Mouse (Mus musculus) mouse embryonic stem cell (cell line): ENCODE data around the gene Arfgap2.

ENCODE experiments used
- in situ Hi-C, 2 experiments: fragments of 300-500 bp; cut with MboI; formaldehyde crosslinking; loops; 1 replicate in 1 of 2; 3 replicates in 1 of 2; pipeline ENCODE4 v1.14.3; 2019 to 2020; ENCODE audit warnings: low sequenced_read_pairs in 2 of 2, low pct_unique_long_range_greater_than_20kb in 1 of 2, mixed read lengths in 1 of 2; ENCODE audit not compliant: unreplicated experiment in 1 of 2

Gene Arfgap2

DNA sequence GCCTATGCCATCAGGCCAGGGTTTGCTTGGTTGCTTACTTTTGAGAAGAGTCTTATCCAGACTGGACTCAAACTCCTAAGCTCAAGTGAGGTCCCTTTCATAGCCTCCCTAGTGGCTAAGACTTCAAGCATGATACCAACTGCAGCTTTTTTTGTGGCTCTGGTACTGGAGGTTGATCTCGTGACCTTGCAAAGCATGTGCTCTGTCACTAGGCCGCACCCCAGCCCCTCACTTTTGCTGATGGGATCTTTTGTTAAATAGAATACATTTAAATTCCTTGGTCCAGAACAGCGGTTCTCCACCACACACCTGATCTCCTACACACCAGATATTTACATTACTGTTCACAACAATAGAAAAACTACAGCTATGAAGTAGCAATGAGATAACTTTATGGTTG is 29.5 kb downstream of the Arfgap2 start:
- in situ Hi-C loops: loop anchor here (5.0 to 25.0 kb wide), 3 partner anchors 171 to 343 kb away; partner anchors contain the start of genes Arhgap1 (in 1 of the 2), F2 (in 1 of the 2) and Zfp408 (in 1 of the 2)

DNA sequence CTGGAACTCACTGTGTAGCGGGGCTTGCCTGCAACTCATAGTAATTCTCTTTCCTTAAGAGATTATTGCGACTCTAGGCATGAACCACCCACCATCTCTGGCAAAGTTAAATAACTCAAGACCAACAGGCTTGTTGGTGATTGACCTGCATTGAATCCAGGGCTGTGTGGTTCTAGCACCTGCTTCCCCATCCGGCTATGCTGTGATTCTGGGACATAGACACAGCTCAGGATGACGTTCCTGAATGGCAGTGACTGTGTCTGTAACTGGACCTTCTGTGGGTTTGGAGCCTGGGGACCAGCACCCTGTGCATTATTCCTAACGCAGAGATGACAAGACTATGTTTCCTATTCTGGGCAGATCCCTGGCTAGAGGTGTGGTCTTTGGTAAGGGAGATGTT is 31.1 kb downstream of the Arfgap2 start:
- in situ Hi-C loops: loop anchor here in 1 of 2 experiments (10.0 to 25.0 kb wide), 2 partner anchors 169 to 341 kb away; partner anchors contain the start of genes Arhgap1, F2 and Zfp408

DNA sequence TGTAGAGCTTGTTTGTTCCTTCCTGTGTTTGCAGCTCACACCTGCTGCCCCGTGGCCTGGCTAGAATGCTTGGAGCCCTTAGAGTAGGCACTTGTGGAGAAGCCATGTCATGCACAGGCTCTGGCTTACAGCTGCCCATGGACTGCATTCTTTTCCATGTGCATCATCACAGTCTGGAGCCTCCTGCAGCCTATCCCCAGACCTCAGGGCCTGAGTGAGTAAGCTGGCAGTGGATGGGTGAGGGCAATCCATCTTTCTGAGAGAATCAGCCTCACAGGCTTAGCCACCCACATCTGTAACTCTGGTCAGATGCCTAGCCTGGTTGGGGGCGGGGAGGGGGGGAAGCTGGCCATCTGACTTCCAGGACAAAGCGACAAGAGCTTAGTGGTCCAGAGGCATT is 34.4 kb downstream of the Arfgap2 start:
- in situ Hi-C loops: loop anchor here in 1 of 2 experiments (10.0 to 25.0 kb wide), 2 partner anchors 166 to 338 kb away; partner anchors contain the start of genes Arhgap1, F2 and Zfp408

DNA sequence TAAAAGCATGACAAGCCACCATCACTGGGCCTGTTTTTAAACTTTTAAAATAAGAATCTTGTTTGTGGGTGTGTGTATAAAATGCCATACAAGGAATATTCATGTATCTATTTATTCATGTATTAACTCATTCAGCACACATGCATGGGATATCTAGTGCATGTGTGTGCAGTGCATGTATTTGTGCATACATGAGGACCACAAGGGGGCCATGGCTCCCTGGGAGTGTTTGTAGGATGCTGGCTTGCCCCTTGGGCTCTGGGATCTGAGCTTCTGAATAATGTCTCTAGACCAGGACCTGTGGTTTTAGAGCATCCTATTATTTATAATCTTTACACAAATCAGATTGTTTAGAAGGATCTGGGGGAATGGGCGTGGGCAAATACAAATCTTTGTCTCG is 36.0 kb downstream of the Arfgap2 start:
- in situ Hi-C loops: no loop called here

DNA sequence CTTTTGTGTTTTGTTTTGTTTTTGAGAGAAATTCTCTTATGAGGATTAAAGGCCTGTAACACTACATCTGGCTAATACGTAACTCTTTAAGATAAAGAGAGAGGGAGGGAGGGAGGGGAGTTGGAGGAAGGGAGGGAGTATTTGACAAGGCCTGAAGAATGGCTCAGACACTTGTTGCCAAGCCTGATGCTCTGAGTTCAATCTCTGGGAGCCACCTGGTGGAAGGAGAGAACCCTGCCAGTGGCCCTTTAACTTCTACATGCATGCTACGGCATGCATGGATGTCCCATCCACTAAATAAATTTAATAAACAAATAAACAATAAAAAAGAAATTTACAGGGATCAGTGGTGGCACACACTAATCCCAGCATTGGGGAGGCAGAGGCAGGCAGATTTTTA is 37.1 kb downstream of the Arfgap2 start:
- in situ Hi-C loops: no loop called here

DNA sequence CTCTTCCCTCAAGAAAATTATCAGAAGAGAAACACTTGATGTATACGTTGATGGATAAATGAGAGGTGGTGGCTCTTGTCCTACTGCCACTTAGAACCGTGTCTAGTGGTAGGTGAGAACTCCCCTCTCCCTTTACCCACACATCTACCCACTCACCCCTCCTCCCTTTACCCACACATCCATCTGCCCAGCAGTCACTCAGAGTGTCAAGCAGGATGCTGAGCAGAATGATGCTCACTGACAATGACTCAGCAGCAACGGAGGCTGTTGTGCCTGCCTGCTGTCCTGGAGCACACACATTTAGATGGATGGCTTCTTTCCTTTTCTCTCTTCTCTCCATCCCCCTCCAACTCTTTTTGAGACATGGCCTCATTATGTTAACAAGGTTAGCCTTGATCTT is 38.1 kb downstream of the Arfgap2 start:
- in situ Hi-C loops: no loop called here

DNA sequence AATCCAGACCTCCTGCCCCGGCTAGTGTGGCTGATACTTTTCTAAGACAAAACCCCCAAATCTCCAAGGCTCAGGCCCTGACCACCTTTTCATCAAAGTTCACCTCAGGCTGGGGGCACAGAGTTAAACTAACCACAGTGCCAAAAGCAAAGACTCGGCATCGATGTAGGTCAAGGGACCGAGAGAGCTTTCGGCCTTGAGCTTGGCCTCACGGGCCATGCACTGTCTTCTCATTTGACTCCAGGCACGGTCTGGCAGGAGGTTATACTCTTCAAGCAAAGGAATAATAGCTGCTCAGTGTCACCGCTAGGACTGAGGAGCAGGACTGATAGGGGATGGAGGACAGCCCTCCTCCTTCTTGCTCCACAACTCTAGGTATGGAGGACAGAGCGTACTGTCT is 41.2 kb downstream of the Arfgap2 start:
- in situ Hi-C loops: no loop called here

DNA sequence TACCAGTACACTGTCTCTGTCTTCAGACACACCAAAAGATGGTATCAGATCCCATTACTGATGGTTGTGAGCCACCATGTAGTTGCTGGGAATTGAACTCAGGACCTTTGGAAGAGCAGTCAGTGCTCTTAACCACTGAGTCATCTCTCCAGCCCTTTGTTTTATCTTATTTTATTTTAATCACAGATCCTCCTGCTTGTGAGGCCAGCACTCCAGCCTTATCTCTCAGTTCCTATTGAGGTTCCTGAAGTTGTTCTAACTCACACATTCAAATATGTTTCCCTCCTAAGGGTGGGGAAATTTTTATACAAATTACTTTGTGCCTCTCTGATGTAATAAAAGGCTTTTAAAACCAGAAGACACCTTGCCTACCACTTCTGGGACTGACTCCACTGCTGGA is 41.8 kb downstream of the Arfgap2 start:
- in situ Hi-C loops: no loop called here

DNA sequence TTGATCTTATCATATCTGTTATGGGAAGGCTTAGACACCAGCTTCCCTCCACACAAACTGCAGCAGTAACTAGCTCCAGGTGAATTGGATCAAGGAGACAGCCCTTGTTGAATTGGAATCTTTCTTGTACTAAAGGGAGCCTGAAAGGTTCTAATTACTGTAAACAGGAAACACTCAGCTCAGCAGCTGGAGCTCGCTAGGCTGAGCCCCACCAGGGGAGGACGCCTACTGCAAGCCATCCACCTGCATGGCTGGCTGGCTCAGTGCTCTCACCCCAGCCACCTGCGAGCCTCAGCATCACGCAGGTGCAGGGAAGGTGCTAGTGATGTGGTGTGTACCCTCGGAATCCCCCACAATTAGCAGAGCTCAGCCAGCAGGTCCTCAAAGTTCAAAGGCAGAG is 43.9 kb downstream of the Arfgap2 start:
- in situ Hi-C loops: no loop called here

DNA sequence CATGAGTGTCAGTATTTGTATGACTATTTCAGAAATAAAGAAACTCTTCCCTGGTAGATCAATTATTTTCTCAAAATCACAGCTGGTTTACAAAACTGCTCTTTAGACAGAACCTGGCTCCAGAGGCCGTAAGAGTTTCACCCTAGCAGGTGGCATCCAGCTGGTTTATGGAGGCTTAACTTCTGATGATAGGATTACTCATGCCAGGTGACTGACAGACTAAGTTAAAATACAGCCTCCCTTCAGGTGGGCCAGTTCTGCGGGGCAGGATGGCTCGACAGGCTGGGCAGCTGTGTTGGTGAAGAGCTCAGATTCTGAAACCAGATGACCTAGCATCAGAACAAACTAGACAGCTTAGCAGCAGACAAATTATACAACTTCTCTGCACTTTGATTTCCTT is 44.8 kb downstream of the Arfgap2 start:
- in situ Hi-C loops: no loop called here

DNA sequence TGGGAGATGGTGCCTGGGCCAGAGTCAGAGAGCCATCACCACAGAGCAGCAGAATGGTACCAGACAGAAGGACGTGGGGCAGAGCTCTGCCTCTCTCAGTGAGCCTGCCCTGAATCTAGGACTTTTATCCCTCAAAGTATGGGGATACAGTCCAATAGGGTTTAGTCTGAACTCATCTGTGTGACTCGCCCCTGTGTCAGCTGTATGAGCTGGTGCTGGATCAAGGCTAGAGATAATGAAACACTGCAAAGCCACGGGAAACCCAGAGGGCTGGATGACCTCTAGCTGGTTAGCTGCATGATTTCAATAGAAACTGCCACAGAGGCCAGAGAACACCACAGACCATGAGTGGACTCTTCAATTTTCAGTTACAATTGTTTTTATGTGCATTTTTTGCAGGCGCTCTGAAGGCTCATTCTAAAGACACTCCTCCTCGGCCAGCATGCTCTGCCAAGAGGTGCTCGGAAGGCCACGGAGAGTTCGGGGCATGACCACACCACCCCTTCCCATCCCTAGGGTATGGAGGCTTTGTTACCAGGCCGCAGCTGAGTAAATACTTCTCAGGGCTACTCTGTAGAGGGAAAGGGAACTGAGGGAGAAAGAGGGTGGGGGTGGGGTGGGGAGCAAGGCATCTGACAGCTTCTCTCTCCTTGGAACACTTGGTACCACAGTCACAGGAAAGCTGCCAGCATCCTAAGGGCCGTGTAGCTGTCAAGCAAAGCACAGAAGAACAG is 48.0 kb downstream of the Arfgap2 start:
- in situ Hi-C loops: no loop called here

DNA sequence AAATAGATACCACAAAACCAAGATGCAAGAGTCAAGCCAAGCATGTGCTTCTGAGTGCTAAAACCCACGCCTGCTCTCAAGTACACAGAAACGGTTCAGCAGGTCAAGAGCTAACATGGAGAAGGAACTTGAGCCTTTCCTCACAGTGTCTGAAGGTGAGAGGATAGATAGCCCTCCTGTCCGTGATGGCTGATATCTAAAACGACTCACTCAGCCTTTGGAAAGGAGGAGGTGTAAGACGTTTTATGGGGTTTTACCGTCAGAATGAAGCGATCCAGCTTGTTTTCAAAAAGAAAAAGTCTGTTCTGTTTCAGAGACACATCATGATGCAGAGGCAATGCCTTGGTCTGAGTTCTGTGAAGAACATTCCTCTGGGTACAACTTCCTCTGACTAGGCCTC is 49.4 kb downstream of the Arfgap2 start:
- in situ Hi-C loops: no loop called here

DNA sequence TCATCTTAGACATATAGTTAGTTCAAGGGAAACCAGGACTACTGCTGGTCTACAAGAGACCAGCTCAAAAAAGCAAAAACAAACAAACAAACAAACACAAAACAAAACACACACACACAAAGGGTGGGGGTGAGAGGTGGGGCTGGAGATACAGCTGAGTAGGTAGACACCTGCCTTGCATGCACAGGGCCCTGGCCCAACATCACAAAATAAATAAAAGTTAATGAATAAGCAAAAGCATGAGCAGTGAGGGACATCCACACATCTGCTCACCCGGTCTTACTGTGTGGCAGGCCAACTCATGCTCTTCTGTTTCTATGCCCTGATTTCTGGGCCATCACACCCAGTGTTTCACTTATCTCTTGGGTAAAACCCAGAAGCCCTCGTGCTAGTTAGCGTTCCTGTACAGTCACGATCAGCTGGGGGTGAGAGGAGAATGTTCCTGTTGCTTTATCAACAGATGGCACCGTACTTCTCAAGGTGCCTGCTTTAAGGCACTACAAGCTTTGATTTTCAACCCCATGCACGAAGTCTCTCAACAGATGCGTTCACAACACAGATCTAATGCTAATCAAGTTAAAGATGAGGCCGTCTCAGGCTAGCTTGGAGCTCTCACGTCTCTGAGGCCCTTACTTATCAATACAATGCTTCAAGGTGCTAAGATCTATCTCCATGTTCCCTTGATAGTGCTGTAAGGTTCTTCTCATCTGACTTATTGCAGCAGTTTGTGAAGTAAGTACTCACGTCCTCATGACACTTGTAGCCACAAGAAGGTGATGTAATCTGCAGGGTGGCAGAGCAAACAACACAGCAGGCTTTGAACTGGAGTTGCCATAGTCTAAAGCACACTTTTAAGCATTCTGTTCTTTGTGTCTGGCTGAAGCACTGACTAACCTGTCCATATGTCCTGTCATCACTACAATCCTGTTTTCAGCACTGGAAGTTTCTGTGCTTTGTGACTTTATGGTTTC is 56.1 kb downstream of the Arfgap2 start:
- in situ Hi-C loops: no loop called here

DNA sequence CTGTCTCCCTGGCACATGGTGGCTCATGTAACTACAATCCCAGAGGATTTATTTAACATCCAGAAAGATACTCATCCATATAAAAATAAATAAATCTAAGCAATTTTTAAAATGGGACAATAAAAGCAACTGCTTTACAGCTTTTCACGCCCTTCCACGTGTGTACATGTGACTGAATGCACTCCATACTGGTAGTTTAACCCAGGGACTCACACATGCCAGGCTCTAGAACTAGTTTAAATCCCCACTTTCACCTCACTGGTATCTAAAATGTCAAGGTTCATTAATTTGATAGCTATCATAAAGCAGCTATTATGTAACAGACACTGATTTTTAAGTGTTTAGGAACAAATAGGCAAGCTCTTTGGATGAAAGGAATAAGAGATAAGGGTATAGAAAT is 57.1 kb downstream of the Arfgap2 start:
- in situ Hi-C loops: no loop called here

DNA sequence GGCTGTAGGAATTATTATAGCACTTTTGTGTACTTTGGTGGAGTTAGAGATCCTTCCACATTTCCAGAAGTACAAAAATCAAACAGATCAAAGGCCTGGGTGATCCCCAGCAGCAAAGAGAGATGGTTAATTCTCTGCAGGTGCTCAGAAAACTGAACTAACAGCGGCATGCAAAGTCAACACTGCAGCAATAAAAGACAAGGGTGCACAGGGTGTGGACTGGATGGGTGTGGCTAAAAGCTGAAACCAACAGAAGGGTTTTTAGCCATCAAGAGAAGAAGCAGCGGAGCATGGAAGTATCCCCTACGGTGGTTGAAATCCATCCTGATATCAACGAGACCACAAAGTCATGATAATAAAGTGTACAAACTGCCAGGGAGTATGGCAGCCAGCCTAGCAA is 57.7 kb downstream of the Arfgap2 start:
- in situ Hi-C loops: no loop called here

DNA sequence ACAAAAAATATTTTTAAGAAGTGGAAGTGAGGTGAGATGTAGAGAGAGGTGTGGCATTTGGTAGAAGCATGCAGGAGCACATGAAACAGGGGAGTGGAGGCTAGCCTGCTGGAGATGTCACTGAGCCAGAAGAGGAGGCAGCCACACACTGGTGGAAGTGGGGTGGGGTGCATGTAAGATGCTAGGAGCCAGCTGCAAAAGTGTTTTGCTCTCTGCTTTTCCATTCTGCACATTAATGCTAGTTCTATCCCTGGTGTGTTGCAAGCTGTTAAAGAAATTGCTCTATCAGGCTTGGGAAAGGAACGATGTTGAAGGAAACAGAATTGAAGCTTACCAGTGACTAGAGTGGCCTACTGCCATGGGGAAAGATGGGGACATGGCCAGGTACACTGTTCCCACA is 59.6 kb downstream of the Arfgap2 start:
- in situ Hi-C loops: no loop called here

DNA sequence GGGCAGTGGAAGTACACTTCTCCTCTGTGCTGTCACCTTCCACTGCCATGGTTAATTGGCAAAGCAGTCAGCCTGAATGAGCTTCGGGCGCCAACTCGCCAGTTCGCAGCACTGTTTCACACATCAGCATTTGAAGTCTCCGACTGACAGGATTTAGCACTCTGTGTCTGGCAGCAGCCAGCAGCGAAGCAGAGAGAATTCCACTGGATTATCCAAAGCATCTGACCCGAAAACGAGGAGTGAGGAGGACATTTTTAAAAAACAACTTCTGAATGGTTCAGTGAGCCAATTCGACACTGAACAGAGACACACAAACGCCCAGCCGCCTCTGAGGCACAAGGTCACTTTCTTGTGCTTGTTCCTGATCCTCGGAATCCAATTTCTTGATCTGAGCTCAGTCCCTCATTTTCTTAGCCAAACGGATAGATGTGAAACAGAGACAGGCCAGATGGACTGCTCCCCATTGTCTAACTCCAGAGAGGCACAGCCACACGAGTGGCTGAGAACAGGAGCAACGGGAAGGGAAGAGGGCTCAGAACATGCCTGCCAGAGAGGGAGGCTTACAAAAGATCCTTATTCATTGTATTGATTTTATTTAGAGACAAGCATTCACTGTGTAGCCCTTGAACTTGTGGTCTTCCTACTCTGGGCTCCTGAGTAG is 60.1 kb downstream of the Arfgap2 start:
- in situ Hi-C loops: no loop called here
